Mouse (Mus musculus) E14TG2a.4 (cell line): Measurements from ENCODE around the gene Camk1d.

Source experiments
- CTCF ChIP-seq: conservative IDR thresholded peaks from 2 replicates; pipeline ENCODE4 v1.5.1; 2014; ENCODE audit warnings: low read length
- NANOG ChIP-seq: IDR thresholded peaks from 2 replicates; pipeline ENCODE4 v1.6.1; 2014; ENCODE audit warnings: borderline replicate concordance, low read length, mixed read lengths
- POU5F1 ChIP-seq: IDR thresholded peaks from 2 replicates; pipeline ENCODE4 v1.6.1; 2014; ENCODE audit warnings: low read length, borderline replicate concordance

- TF ChIP-seq CTCF (no peak), NANOG (no peak), POU5F1 (no peak)
Measured at GRCm38 (mm10) chr2:5572314-5573006, 141.9 kb downstream of the Camk1d start.
